Mouse (Mus musculus): ENCODE data around the gene Hyal2.

DNA sequence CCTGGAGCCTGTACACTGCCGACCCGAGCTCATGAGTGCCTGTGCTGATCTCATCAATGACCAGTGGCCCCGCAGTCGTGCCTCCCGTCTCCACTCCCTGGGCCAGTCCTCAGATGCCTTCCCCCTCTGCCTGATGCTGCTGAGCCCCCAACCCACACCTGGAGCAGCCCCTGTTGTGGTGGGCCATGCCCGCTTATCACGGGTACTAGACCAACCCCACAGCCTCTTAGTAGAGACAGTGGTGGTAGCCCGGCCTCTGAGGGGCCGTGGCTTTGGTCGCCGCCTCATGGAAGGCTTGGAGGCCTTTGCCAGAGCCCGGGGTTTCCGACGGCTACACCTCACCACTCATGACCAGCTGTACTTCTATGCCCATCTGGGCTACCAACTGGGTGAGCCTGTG, 15.4 kb downstream of the Hyal2 start:
- TF ChIP-seq CTCF (IDR thresholded peaks at IDR 0.05; ENCODE audit: extremely low read depth, insufficient read depth, low read length): no peak
- TF ChIP-seq POLR2A (IDR thresholded peaks at IDR 0.05; ENCODE audit: extremely low read depth, insufficient read depth, low read length): no peak
